Comparison of ENCODE assay signal across 15 mouse cellular contexts in the genomic region with DNA sequence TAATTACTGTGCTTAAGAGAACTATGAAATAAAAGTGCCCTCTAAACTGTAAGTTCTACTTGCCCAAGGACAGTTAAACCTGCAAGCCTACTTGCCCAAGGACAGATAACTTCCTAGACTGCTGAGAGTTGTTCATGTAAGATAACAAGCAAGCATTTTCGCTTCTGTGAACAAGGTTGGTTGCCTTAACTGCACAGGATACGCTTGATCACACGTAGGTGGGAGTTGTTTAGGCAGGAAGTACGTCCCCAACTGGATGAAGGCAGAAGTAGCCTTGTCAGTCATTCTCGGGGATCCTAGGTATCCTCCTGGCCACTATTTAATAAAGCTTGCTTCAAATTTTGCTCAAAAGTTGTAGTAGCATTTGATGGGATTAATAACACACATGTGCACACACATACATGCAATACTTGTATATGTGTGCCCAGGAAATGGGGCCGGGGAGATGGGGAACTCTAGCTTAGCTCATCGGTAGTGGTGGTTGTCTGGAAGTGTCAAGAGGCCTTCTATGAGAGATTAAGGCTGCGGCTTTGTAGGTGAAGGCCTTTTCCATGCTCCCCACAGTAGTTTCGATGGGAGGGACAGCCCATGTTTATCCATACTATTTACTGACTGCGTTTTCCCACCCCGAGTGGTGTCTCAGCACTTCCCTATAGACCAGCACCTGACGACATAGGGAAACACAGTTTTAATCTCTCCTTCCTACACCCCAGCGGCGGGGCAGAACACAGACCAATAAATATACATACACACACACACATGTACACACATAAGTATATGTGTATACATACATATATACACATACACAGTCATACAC. TPM values are rescaled to one million over a fixed set of nuclear protein-coding genes. Genes with fewer than 3 reads are reported as not detected.
DNase-seq lines count a peak whose midpoint lies in the region; ATAC-seq lines count a peak whose summit lies in the region.
"Had no signal": no experiment of that assay in that cellular context is flagged by ENCODE, and none has a peak within 500 bp of the region (broad histone marks: within the 10 kb centered on the region; RNA-seq: fewer than 3 reads in every experiment).

No protein-coding gene starts in this region.

- ATAC-seq in common myeloid progenitor, adult 5-6 weeks (replicated peaks; ENCODE audit: low read depth, poor library complexity, severe bottlenecking) = peak; percentile 38; the same call in 1 of the 2 replicates
- ATAC-seq in megakaryocyte-erythroid progenitor cell, adult 5-6 weeks (replicated peaks; ENCODE audit: low FRiP score, low TSS enrichment, poor library complexity, severe bottlenecking) = peak; percentile 78
- ATAC-seq in midbrain, embryonic 16.5 days = no peak
- no peak for ATAC-seq in kidney, embryonic 16.5 days (ENCODE audit: low FRiP score, low TSS enrichment)
- ATAC-seq in hindbrain, embryonic 16.5 days = no peak
- ATAC-seq: forebrain, embryonic 15.5 days; midbrain, embryonic 15.5 days had no signal

- no peak overlapping the region for H3K27ac ChIP-seq in midbrain, embryonic 16.5 days (ENCODE audit: low read length)
- H3K27ac ChIP-seq in kidney, embryonic 16.5 days (ENCODE audit: low read length) = no peak overlapping the region
- H3K27ac ChIP-seq in hindbrain, embryonic 16.5 days (ENCODE audit: low read depth, low read length) = no peak overlapping the region
- H3K27ac ChIP-seq: forebrain, embryonic 15.5 days; layer of hippocampus, adult 2 months; midbrain, embryonic 15.5 days had no signal

- H3K27me3 ChIP-seq in midbrain, embryonic 16.5 days (ENCODE audit: control insufficient read depth, insufficient read depth, low read depth, low read length) = no peaks in the 10 kb centered on the region
- no peaks in the 10 kb centered on the region for H3K27me3 ChIP-seq in kidney, embryonic 16.5 days (ENCODE audit: insufficient read depth, low read length)
- no peaks in the 10 kb centered on the region for H3K27me3 ChIP-seq in hindbrain, embryonic 16.5 days (replicated peaks; ENCODE audit: control insufficient read depth, insufficient read depth, low read length)
- H3K27me3 ChIP-seq: CH12.LX; forebrain, embryonic 15.5 days; midbrain, embryonic 15.5 days had no signal

- no peak overlapping the region for H3K9ac ChIP-seq in midbrain, embryonic 16.5 days (ENCODE audit: low read depth, low read length)
- H3K9ac ChIP-seq in kidney, embryonic 16.5 days (replicated peaks; ENCODE audit: low read length) = no peak overlapping the region
- H3K9ac ChIP-seq in hindbrain, embryonic 16.5 days (ENCODE audit: low read depth, low read length) = no peak overlapping the region
- H3K9ac ChIP-seq: forebrain, embryonic 15.5 days; midbrain, embryonic 15.5 days had no signal

- H3K4me2 ChIP-seq in midbrain, embryonic 16.5 days (ENCODE audit: low read length) = no peak overlapping the region
- H3K4me2 ChIP-seq in kidney, embryonic 16.5 days (replicated peaks; ENCODE audit: low read depth, low read length) = no peak overlapping the region
- H3K4me2 ChIP-seq in hindbrain, embryonic 16.5 days (ENCODE audit: low read length) = no peak overlapping the region
- H3K4me2 ChIP-seq: forebrain, embryonic 15.5 days; midbrain, embryonic 15.5 days had no signal

- peak; percentile 26 for DNase-seq in testis, postnatal 10 days (ENCODE audit: low spot score)
- no peak for DNase-seq in testis, postnatal 14 days (ENCODE audit: low spot score)
- DNase-seq: cerebellum, adult 9-11 months; heart, postnatal 14 days; kidney, adult 11 months; lung, postnatal 14 days had no signal

- H3K36me3 ChIP-seq in midbrain, embryonic 16.5 days (ENCODE audit: control insufficient read depth, insufficient read depth, low read length) = no peaks in the 10 kb centered on the region
- no peaks in the 10 kb centered on the region for H3K36me3 ChIP-seq in kidney, embryonic 16.5 days (ENCODE audit: insufficient read depth, low read length)
- H3K36me3 ChIP-seq in hindbrain, embryonic 16.5 days (ENCODE audit: control insufficient read depth, insufficient read depth, low read length) = no peaks in the 10 kb centered on the region
- H3K36me3 ChIP-seq: forebrain, embryonic 15.5 days; midbrain, embryonic 15.5 days had no signal

- H3K4me3 ChIP-seq in midbrain, embryonic 16.5 days (ENCODE audit: low read depth, low read length) = no peak overlapping the region
- no peak overlapping the region for H3K4me3 ChIP-seq in kidney, embryonic 16.5 days (ENCODE audit: low read length)
- no peak overlapping the region for H3K4me3 ChIP-seq in hindbrain, embryonic 16.5 days (ENCODE audit: low read length)
- H3K4me3 ChIP-seq: forebrain, embryonic 15.5 days; layer of hippocampus, adult 2 months; midbrain, embryonic 15.5 days had no signal

- H3K9me3 ChIP-seq in midbrain, embryonic 16.5 days (replicated peaks; ENCODE audit: control insufficient read depth, low read length, poor library complexity, severe bottlenecking) = no peaks in the 10 kb centered on the region
- H3K9me3 ChIP-seq in kidney, embryonic 16.5 days (ENCODE audit: low read length) = no peaks in the 10 kb centered on the region
- H3K9me3 ChIP-seq in hindbrain, embryonic 16.5 days (ENCODE audit: control insufficient read depth, low read length) = no peaks in the 10 kb centered on the region
- H3K9me3 ChIP-seq: forebrain, embryonic 15.5 days; midbrain, embryonic 15.5 days had no signal

- WGBS in midbrain, embryonic 16.5 days = 88% methylated on average over 14 of the region's 14 CpGs
- 79% methylated on average over 14 of the region's 14 CpGs for WGBS in kidney, embryonic 16.5 days
- 90% methylated on average over 14 of the region's 14 CpGs for WGBS in hindbrain, embryonic 16.5 days

- H3K4me1 ChIP-seq in midbrain, embryonic 16.5 days (ENCODE audit: control insufficient read depth, insufficient read depth, low read length) = no peaks in the 10 kb centered on the region
- H3K4me1 ChIP-seq in kidney, embryonic 16.5 days (ENCODE audit: insufficient read depth, low read length) = peaks cover 23% of the 10 kb centered on the region
- no peaks in the 10 kb centered on the region for H3K4me1 ChIP-seq in hindbrain, embryonic 16.5 days (ENCODE audit: control insufficient read depth, insufficient read depth, low read depth, low read length)
- H3K4me1 ChIP-seq: forebrain, embryonic 15.5 days; midbrain, embryonic 15.5 days had no signal

RNA-seq across cellular contexts. Expression of a gene that starts 21.0 kb away (rescaled TPM):
- 146 and 172 TPM in 2 replicates for total RNA-seq in common myeloid progenitor, adult 5-6 weeks (2017)
- total RNA-seq in megakaryocyte-erythroid progenitor cell, adult 5-6 weeks (2014; fragmentation: Nextera tagmentation) = 535 and 677 TPM in 2 replicates
- total RNA-seq in megakaryocyte-erythroid progenitor cell, adult 5-6 weeks (2017) = 135 and 231 TPM in 2 replicates
- polyA plus RNA-seq in midbrain, embryonic 16.5 days (2015; fragmentation: Nextera tagmentation; extraction: Ambion mirVana) = 7.6 and 8.0 TPM in 2 replicates
- polyA plus RNA-seq in kidney, embryonic 16.5 days (2015; fragmentation: Nextera tagmentation; extraction: Ambion mirVana) = 52.5 and 59.5 TPM in 2 replicates
- 14.7 and 18.3 TPM in 2 replicates for polyA plus RNA-seq in hindbrain, embryonic 16.5 days (2015; fragmentation: Nextera tagmentation; extraction: Ambion mirVana)

Comparison
In these comparisons a context has a peak if more than half of its experiments do, and no peak if none do; other contexts are left out.
1. ATAC-seq: peak in common myeloid progenitor, adult 5-6 weeks (single experiment) and megakaryocyte-erythroid progenitor cell, adult 5-6 weeks (single experiment); none in midbrain, embryonic 16.5 days (single experiment), kidney, embryonic 16.5 days (single experiment) and hindbrain, embryonic 16.5 days (single experiment).